Mouse (Mus musculus): ENCODE results near the gene Gli1.

GRCm38 (mm10) chr10:127287271-127287935, 54.4 kb downstream of the Gli1 start:
- TF ChIP-seq CTCF (IDR thresholded peaks at IDR 0.05; ENCODE audit: low read depth) (no peak), EP300 (IDR thresholded peaks at IDR 0.05; ENCODE audit: low read depth) (no peak)

All from liver, postnatal 0 days (tissue).